Mouse (Mus musculus): ENCODE results near the gene Nkain1.

DNA sequence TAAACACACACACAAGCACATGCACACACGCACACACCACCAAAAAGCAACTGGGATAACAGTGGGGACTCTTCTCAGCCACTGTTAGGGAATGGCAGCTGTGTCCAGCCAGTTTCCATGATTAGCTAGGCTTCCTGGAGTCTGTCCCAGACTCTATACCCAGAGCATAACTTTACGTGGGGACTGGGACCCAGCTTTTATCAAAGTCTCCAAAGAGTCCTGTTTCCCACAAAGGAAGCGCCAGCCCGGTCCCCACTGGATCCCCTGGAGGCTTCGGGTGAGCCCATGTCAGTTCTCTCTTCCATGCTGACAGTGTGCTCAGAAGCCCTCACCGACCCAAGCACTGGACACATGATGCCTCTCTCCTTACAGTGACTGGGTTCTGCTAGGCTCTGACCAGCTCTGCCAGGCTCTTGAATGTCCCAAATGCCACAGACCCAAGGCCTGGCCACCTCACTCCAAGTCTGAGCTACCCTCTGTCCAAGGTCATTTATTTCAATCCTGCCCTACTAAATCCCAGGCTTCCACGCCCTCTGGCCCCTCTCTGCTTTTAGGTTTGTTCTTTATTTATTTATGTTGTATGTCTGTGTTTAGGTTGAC is 988 bp upstream of the Nkain1 start:
- no peak for TF ChIP-seq CTCF (IDR thresholded peaks at IDR 0.05; ENCODE audit: control insufficient read depth, insufficient read depth, insufficient replicate concordance, low read depth, low read length)
- TF ChIP-seq POLR2A (IDR thresholded peaks at IDR 0.05; ENCODE audit: control insufficient read depth, low read depth, low read length), result no peak
